Mouse (Mus musculus) heart, embryonic 15.5 days (tissue): ENCODE measurements around the gene Ptpn14. TPM values are rescaled to one million over a fixed set of nuclear protein-coding genes. Genes with fewer than 3 reads are reported as not detected.

Experiments used
- ATAC-seq: fragments of 200-750 bp; cut with Nextera tagmentation; replicated peaks from 2 replicates; pipeline ENCODE4 v1.8.0; 2017; ENCODE audit warnings: low read depth, moderate TSS enrichment; ENCODE audit not compliant: insufficient number of reproducible peaks, insufficient read depth, low FRiP score
- H3K27ac ChIP-seq: fragments of 300-500 bp; sonication (generic); 2 replicates; pipeline ENCODE4 v1.5.1; 2015; ENCODE audit warnings: mild to moderate bottlenecking, inconsistent platforms
- H3K27me3 ChIP-seq: fragments of 300-500 bp; sonication (generic); 2 replicates; pipeline ENCODE4 v1.6.1; 2015; ENCODE audit warnings: inconsistent platforms
- H3K36me3 ChIP-seq: fragments of 300-500 bp; sonication (generic); 2 replicates; pipeline ENCODE4 v1.6.1; 2015; ENCODE audit warnings: mild to moderate bottlenecking, inconsistent platforms
- H3K4me1 ChIP-seq: fragments of 300-500 bp; sonication (generic); replicated peaks from 2 replicates; pipeline ENCODE4 v1.6.1; 2015; ENCODE audit warnings: inconsistent platforms
- H3K4me2 ChIP-seq: fragments of 300-500 bp; sonication (generic); 2 replicates; pipeline ENCODE4 v1.6.1; 2015; ENCODE audit warnings: inconsistent platforms, mild to moderate bottlenecking, moderate library complexity
- H3K4me3 ChIP-seq: fragments of 300-500 bp; sonication (generic); 2 replicates; pipeline ENCODE4 v1.5.1; 2015; ENCODE audit warnings: mild to moderate bottlenecking, inconsistent platforms
- H3K9ac ChIP-seq: fragments of 300-500 bp; sonication (generic); 2 replicates; pipeline ENCODE4 v1.6.1; 2015; ENCODE audit warnings: mild to moderate bottlenecking, inconsistent platforms
- H3K9me3 ChIP-seq: fragments of 300-500 bp; sonication (generic); replicated peaks from 2 replicates; pipeline ENCODE4 v1.6.1; 2016; ENCODE audit warnings: inconsistent platforms
- WGBS: fragments of 180-500 bp; shearing (Covaris S2); methylation state at CpG from one replicate; pipeline ENCODE4 v1.1.7; 2015; ENCODE audit warnings: mixed read lengths; 5-methylcytosine and 5-hydroxymethylcytosine counted together
- polyA plus RNA-seq: library from polyadenylated mRNA; unstranded; fragments of >200 nt; fragmentation: Nextera tagmentation; extraction: Ambion mirVana; gene quantifications from 2 replicates; pipeline ENCODE4 v1.2.1, GENCODE M21; 2015

Ptpn14 gene
- polyA plus RNA-seq, 1 experiment from 2014 or later: 7.0 TPM

DNA sequence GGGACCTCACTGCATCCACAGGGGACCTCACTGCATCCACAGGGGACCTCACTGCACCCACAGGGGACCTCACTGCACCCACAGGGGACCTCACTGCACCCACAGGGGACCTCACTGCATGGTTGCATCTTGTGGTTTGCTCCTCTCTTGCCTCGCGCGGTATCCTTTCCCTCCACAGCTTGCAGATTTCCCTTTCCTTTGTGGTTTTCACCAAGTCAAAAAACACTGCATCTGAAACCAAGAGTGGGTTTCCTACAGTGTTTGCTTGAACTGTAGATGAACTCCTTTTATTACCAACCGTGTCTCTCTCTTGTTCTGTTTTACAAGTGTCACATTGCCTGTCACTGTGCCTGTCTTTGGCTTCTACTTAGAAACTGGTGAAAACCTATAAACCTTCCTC lies 18.5 kb downstream of the Ptpn14 start:
- H3K9ac ChIP-seq: no peak overlapping the region
- no peak overlapping the region for H3K27ac ChIP-seq
- WGBS: 78% methylated on average over 4 of the region's 4 CpGs
- H3K4me1 ChIP-seq: peaks cover 41% of the 10 kb centered on the region
- no peak overlapping the region for H3K4me3 ChIP-seq
- H3K36me3 ChIP-seq: no peaks in the 10 kb centered on the region
- no peaks in the 10 kb centered on the region for H3K27me3 ChIP-seq
- no peaks in the 10 kb centered on the region for H3K9me3 ChIP-seq
- no peak for ATAC-seq
- no peak overlapping the region for H3K4me2 ChIP-seq

DNA sequence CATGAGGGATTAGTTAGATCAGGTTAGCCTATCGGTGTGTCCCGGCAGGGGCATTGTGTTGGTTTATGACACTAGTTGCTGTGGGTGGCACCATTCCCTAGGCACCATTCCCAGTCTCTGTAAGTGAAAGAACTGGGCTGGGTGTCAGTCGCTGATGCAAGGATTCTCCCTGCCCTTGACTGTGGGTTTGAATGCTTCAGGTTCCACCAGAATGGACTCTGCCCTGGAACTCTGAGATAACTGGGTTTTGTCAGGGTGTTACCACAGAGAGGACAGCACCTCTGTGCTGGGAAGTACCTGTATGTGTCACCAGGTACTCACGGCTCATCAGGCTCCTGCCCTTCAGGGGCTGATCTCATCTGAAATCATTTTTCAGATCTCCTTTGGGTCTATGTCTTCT lies 21.7 kb downstream of the Ptpn14 start:
- peak overlapping the region; percentile 66 for H3K27ac ChIP-seq
- no peak overlapping the region for H3K9ac ChIP-seq
- 85% methylated on average over 4 of the region's 4 CpGs for WGBS
- no peak for ATAC-seq
- peaks cover 44% of the 10 kb centered on the region for H3K4me1 ChIP-seq
- H3K27me3 ChIP-seq: no peaks in the 10 kb centered on the region
- H3K36me3 ChIP-seq: no peaks in the 10 kb centered on the region
- no peaks in the 10 kb centered on the region for H3K9me3 ChIP-seq
- peak overlapping the region; percentile 48 for H3K4me2 ChIP-seq
- no peak overlapping the region for H3K4me3 ChIP-seq

DNA sequence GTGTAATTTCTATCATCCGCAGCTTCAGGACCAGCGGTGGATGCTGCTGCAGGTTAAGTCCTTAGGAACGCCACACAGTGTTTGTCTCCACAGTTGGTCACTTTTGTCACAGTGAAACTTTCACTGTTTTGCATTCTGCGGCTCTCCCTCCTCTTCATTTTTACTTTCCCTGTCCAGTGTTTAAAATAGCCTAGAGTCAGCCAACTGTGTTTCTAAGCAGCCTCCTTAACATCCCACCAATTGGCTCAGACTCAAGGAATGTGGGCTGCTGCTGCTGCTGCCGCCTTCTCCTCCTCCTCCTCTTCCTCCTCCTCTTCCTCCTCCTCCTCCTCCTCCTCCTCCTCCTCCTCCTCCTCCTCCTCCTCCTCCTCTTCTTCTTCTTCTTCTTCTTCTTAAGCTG lies 22.2 kb downstream of the Ptpn14 start:
- Histone ChIP-seq H3K36me3 (no peaks in the 10 kb centered on the region), H3K27ac (peak overlapping the region; percentile 66), H3K9ac (no peak overlapping the region), H3K4me1 (peaks cover 44% of the 10 kb centered on the region), H3K27me3 (no peaks in the 10 kb centered on the region), H3K4me2 (peak overlapping the region; percentile 48), H3K4me3 (no peak overlapping the region), H3K9me3 (no peaks in the 10 kb centered on the region)
- ATAC-seq: no peak
- 51% methylated on average over 5 of the region's 5 CpGs for WGBS

DNA sequence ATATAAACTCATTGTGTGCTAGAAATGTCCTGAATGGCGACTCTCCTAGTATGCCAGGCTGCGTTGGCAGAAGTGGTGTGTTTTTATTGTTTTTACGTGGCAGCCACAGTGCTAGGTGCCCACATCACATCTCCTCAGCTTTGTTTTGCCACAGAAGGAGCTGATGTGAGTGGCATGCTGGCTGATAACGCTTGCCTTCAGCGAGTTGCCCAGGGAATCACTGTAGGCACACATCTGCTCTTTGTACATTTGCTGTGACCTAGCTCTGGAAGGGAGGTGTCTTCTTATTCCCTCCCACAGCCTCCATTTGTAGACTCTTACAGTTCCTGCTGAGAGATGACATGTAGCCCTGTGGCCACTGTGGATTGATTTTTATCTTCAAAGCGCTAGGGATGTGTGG lies 24.2 kb downstream of the Ptpn14 start:
- no peak overlapping the region for H3K9ac ChIP-seq
- no peaks in the 10 kb centered on the region for H3K27me3 ChIP-seq
- no peak overlapping the region; the same call in 1 of the 2 replicates for H3K27ac ChIP-seq
- H3K4me1 ChIP-seq: peaks cover 54% of the 10 kb centered on the region
- H3K9me3 ChIP-seq: no peaks in the 10 kb centered on the region
- no peak overlapping the region for H3K4me2 ChIP-seq
- no peak overlapping the region for H3K4me3 ChIP-seq
- 53% methylated on average over 6 of the region's 6 CpGs for WGBS
- H3K36me3 ChIP-seq: no peaks in the 10 kb centered on the region
- no peak for ATAC-seq

DNA sequence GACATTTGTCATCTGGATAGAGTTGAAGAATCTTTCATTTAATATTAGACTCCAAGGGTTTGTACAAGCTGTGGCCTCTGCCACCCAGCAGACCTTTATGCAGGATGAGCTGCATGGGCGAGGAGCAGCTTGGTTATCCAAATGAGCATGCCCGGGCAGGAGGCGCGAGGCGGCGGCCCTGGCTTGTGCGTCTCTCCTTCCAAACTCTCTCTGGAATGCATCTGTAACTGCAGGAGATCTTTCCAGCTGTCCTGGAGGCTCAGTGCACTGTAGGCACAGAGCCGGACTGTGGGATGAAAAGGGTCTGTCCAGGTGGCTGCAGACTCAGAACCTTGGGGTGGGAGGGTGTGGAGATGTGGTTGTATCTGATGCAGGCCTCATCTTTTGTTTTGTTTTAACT lies 27.0 kb downstream of the Ptpn14 start:
- Histone ChIP-seq H3K4me3 (no peak overlapping the region), H3K4me1 (peaks cover 45% of the 10 kb centered on the region)

DNA sequence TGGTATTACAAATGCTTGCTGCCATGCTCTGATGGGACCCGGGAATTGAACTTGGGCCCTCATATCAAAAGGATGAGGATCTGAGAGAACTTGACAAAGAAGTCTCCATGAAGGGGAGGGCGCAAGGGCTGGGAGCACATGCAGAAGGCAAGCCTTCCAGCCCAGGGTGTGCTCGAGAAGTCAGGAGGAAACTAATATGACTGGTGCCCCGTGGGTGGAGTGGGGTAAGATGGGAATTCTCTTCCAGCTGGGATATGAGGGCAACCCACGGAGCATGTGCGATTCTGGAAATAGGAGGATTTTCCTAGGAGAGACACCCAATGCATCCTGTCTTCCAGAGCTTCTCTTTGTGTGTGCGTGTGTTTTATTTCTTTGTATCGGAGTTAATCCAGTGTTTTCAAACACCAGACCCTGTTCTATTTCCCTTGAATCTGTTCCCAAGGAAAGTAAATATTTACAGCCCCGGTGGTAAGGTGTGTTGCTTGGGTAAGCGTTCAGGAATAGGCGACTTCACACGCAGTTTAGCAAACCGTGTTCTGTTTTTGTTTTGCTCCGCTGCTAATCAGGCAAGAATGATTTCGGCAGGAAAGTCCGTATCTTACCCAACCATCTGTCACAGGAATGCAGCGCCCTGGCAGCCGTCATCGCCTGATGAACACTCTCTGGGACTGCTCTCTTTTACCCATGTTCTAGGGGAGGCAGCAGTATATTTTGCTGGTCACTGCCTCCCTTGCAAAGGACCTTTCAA lies 28.4 kb downstream of the Ptpn14 start:
- H3K36me3 ChIP-seq: no peaks in the 10 kb centered on the region
- H3K27me3 ChIP-seq: no peaks in the 10 kb centered on the region
- H3K9me3 ChIP-seq: no peaks in the 10 kb centered on the region
- H3K4me2 ChIP-seq: no peak overlapping the region; the same call in 1 of the 2 replicates
- peaks cover 44% of the 10 kb centered on the region for H3K4me1 ChIP-seq
- H3K4me3 ChIP-seq: no peak overlapping the region
- no peak; the same call in 1 of the 2 replicates for ATAC-seq
- no peak overlapping the region for H3K9ac ChIP-seq
- 38% methylated on average over 19 of the region's 19 CpGs for WGBS
- peak overlapping the region; percentile 17; the same call in 1 of the 2 replicates for H3K27ac ChIP-seq

More for the DNA sequence above, 27.0 kb downstream of the Ptpn14 start:
- Histone ChIP-seq H3K27me3 (no peaks in the 10 kb centered on the region), H3K27ac (peak overlapping the region; percentile 37), H3K36me3 (no peaks in the 10 kb centered on the region), H3K4me2 (no peak overlapping the region), H3K9ac (no peak overlapping the region), H3K9me3 (no peaks in the 10 kb centered on the region)
- ATAC-seq: no peak
- 51% methylated on average over 8 of the region's 8 CpGs for WGBS

DNA sequence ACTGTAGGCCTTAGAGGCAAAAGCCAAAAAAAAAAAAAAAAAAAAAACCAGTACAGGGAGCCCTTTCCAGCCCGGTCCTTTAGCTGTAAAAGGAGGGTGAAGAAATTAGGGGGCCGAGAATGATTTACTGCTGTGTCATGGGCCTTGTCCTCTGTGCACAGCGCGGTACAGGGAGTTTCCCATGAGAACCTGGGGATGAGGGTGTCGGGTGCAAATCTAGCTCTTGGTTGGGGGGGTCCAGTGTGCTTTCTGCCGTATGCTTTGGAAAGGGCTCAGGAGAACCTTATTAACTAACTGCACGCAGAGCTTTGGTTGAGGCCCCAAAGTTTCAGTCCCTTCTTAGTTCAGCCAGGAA lies 29.0 kb downstream of the Ptpn14 start:
- H3K36me3 ChIP-seq: no peaks in the 10 kb centered on the region
- H3K27ac ChIP-seq: no peak overlapping the region
- WGBS: 65% methylated on average over 7 of the region's 7 CpGs
- peaks cover 46% of the 10 kb centered on the region for H3K4me1 ChIP-seq
- ATAC-seq: no peak
- H3K9me3 ChIP-seq: no peaks in the 10 kb centered on the region
- H3K27me3 ChIP-seq: no peaks in the 10 kb centered on the region
- H3K4me3 ChIP-seq: no peak overlapping the region
- no peak overlapping the region; the same call in 1 of the 2 replicates for H3K4me2 ChIP-seq
- H3K9ac ChIP-seq: no peak overlapping the region

DNA sequence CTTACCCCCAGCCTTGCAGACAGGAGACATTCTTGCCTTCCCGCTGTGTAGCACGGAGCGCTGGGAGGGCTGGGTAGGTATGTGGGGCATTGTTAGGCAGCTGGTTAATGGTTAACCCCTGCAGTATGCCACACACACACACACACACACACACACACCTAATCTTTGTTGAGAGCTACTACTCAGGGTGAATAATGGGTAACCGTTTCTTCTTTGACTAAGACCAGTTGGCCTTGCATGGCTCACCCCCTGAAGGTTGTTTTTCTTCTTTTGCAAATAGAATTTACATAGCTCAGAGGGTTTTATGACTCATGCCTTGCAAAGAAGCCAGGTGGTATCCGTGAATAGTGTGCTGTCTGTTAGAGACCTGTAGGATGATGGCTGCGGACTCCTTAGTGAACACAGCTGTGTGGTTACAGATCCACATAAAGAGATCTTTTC lies 33.5 kb downstream of the Ptpn14 start:
- H3K4me1 ChIP-seq: peaks cover 32% of the 10 kb centered on the region
- H3K9ac ChIP-seq: no peak overlapping the region
- H3K27me3 ChIP-seq: no peaks in the 10 kb centered on the region
- H3K4me2 ChIP-seq: no peak overlapping the region
- no peak overlapping the region for H3K27ac ChIP-seq
- H3K36me3 ChIP-seq: no peaks in the 10 kb centered on the region
- 40% methylated on average over 6 of the region's 6 CpGs for WGBS
- H3K4me3 ChIP-seq: no peak overlapping the region
- no peak for ATAC-seq
- H3K9me3 ChIP-seq: no peaks in the 10 kb centered on the region

DNA sequence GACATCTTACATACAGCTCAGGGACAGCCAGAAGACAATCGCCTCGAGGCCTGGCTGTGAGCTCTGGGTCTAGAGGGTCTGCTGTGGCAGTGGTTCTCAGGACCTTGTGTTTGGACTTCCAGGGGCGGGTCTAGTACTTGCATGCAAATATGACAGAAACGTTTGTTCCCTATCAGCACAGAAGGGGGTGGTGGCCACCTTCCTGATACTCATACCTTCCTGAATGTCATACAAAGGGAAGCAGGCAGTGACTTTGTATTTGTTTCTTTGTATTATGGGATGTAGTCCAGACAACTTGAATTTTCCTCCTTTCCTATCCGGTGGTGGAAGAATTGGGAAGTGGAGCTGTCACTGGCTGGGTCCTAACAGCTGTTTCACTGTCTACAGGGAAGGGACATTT lies 36.2 kb downstream of the Ptpn14 start:
- 53% methylated on average over 5 of the region's 5 CpGs for WGBS
- no peak for ATAC-seq
- Histone ChIP-seq H3K4me2 (no peak overlapping the region), H3K36me3 (no peaks in the 10 kb centered on the region), H3K9me3 (no peaks in the 10 kb centered on the region), H3K27ac (no peak overlapping the region), H3K4me3 (no peak overlapping the region), H3K9ac (no peak overlapping the region), H3K4me1 (peaks cover 48% of the 10 kb centered on the region), H3K27me3 (no peaks in the 10 kb centered on the region)

DNA sequence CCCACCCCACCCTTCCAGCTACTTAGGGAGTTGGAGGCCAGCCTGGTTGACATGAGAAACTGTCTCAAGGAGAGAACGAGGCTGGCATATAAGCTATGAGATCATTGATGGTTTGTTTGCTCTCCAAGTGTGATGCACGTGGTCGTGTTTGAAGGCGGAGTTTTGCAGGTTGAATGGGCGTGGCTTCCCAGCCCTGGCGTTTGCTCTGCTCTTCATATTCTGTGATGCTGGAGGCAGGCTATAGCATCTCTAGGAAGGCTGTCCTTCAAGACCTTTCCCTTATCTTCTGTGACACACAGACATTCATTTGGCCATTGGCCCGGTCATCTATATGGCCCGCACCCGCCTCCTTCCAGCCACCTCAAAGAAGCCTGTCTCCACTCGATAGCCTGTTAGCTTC lies 39.1 kb downstream of the Ptpn14 start:
- no peak overlapping the region for H3K4me3 ChIP-seq
- no peaks in the 10 kb centered on the region for H3K36me3 ChIP-seq
- no peaks in the 10 kb centered on the region for H3K27me3 ChIP-seq
- H3K9ac ChIP-seq: no peak overlapping the region
- peaks cover 57% of the 10 kb centered on the region for H3K4me1 ChIP-seq
- no peak overlapping the region for H3K4me2 ChIP-seq
- no peak for ATAC-seq
- no peaks in the 10 kb centered on the region for H3K9me3 ChIP-seq
- WGBS: 47% methylated on average over 10 of the region's 10 CpGs
- no peak overlapping the region for H3K27ac ChIP-seq

DNA sequence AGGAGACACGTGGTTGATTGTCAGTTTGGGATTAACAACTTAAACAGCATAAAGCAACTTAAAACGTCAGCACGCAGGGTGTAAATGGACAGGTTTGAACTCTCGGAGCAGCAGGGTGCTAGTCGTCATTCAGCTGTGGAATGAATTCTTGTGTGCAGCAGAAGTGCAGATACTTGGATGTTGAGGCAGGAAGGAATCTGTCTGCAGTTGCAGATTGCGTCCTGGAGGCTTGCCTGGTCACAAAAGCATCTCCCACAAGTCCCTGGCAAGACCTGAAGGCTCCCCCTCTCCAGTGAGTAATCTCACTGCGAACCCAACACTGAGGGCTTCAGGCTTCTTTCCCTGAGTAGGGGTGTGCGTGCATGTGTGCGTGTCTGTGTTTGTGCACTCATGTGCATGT lies 39.8 kb downstream of the Ptpn14 start:
- H3K27ac ChIP-seq: peak overlapping the region; percentile 53
- no peak overlapping the region for H3K9ac ChIP-seq
- H3K9me3 ChIP-seq: no peaks in the 10 kb centered on the region
- whole genome bisulfite sequencing: 33% methylated on average over 9 of the region's 9 CpGs
- no peak for ATAC-seq
- H3K27me3 ChIP-seq: no peaks in the 10 kb centered on the region
- H3K36me3 ChIP-seq: no peaks in the 10 kb centered on the region
- H3K4me1 ChIP-seq: peaks cover 64% of the 10 kb centered on the region
- no peak overlapping the region for H3K4me3 ChIP-seq
- H3K4me2 ChIP-seq: no peak overlapping the region

DNA sequence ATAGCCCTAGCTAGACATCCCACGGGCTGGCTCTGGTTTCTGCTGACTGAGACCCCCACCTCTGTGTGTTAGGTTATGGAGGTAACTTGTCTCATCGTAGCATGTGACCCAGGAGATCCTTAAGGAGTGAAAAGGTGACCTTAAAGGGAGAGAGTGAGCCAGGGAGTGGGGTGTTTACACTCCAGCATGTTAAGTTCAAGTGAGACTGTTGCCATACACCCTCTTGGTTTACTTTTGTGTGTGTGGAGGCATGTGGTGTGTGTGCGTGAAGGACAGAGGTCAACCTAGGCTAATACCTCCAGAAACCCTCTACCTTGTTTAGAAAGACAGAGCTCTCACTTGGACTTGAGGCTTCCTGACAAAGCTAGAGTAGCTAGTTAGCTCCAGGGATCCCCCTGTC lies 42.4 kb downstream of the Ptpn14 start:
- Histone ChIP-seq H3K9ac (no peak overlapping the region), H3K4me2 (no peak overlapping the region), H3K36me3 (no peaks in the 10 kb centered on the region), H3K4me1 (peaks cover 77% of the 10 kb centered on the region), H3K27ac (no peak overlapping the region), H3K27me3 (no peaks in the 10 kb centered on the region), H3K9me3 (no peaks in the 10 kb centered on the region), H3K4me3 (no peak overlapping the region)
- WGBS: 89% methylated on average over 3 of the region's 3 CpGs
- no peak for ATAC-seq
